Mouse (Mus musculus) monocyte, adult 5-6 weeks (primary cell): Measurements from ENCODE around the gene Loxl3. TPM values are rescaled to one million over a fixed set of nuclear protein-coding genes. Genes with fewer than 3 reads are reported as not detected.
A peak's percentile ranks its signal among the peaks of the same experiment; 100 is the strongest.

Experiments
- ATAC-seq: fragments of 153-309, 156-312 bp; replicated peaks from 2 replicates; pipeline ENCODE4 v1.8.0; 2017; ENCODE audit warnings: mild to moderate bottlenecking; ENCODE audit not compliant: low TSS enrichment, insufficient number of reproducible peaks, severe bottlenecking, poor library complexity, low FRiP score
- total RNA-seq: library from RNA; stranded (forward); fragments of 200-1000, 200-491, 200-594 nt; gene quantifications from 3 replicates; pipeline ENCODE4 v1.2.3, GENCODE M21; 2017

The Loxl3 gene
- total RNA-seq, 1 experiment from 2014 or later: 4.2 TPM

DNA sequence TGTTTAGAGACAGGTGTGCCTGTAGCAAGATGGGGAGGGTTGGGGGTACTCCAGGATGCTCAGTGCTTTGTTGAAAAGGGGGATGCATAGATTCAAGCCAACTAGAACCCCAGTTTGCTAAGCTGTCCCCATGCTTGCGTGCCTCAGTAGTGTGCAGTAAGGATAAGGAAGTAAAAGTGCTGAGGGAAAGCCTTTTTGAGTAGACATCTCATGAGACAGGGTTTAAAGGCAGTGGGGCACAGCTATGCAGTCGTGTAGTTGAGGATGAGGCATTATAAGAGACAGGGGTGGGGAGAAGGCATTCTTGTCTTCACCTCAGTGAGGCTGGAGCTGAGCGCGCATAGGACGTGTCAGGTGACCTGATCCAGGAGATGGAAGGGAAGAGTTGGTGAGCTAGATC, 6.6 kb downstream of the Loxl3 start:
- no peak for ATAC-seq

DNA sequence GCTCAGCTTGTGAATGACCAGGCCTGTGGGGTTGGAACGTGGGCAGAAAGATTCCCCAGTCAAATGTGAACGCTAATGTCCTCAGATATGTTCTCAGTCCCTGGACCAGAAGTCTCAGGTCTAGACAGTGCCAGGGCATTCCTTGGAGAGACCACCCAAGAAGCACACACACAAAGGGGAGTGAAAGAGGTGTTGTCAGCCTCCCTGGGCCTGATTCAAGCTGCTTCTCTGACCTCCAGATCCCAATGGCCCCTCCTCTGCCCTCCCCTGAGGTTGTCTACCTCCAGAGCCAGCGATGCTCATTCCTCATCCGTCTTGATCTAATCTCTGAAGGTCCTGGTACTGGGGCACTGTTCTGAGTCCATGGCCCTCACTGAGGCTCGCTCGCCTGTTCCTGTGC, 9.6 kb downstream of the Loxl3 start:
- ATAC-seq: no peak

DNA sequence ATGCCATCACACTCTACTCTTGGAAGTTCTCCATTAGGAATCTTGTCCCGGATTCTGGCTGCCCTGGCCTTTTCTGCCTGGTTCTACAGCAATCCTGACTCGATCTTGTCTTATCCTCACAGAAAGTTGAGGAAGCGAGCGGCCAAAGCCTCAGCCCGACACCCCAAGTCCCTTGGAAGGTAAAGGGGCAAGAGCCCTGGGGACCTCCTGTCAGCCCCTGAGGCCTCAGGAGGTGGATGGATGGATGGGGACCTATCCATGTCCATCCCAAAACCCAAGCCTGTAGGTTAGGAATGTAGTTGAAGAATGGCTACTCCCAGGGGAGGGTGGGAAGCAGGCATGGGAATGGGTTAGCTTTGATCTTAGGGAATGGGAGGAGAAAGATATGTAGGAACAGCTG, 10.0 kb downstream of the Loxl3 start:
- ATAC-seq: no peak

DNA sequence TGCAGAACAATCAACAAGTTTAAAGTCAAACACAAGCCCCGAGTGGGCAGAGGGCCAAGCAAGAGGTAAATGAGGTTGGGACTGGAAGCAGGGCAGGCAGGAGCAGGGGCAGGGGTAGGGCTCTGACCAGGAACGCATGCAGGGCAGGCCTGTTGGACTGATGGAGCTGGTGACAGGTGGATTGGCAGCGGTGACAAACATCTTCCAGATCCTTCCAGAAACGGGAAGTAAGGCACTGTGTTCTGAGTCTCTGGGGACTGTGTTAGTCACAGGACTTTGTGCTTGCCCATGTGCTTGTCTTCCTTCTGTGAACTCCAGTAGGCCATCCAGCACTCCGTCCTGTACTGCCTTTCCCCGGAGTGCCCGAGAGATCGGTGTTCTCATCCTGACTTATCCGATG, 10.8 kb downstream of the Loxl3 start:
- ATAC-seq: peak; percentile 49

DNA sequence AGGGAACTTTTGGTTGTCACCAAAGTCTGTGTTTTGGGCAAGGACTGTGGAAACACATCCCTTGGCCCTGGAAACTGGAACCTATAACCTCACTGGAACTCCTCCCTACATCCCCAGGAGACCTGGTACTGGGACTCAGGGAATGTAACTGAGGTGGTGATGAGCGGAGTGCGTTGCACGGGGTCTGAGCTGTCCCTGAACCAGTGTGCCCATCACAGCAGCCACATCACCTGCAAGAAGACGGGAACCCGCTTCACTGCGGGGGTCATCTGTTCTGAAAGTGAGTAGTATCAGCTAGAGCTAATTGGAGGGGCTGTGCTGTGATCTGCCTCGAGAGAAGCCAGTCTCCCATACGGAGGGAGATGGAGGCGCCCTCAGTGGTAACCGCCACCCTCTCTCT, 15.4 kb downstream of the Loxl3 start:
- ATAC-seq: no peak

DNA sequence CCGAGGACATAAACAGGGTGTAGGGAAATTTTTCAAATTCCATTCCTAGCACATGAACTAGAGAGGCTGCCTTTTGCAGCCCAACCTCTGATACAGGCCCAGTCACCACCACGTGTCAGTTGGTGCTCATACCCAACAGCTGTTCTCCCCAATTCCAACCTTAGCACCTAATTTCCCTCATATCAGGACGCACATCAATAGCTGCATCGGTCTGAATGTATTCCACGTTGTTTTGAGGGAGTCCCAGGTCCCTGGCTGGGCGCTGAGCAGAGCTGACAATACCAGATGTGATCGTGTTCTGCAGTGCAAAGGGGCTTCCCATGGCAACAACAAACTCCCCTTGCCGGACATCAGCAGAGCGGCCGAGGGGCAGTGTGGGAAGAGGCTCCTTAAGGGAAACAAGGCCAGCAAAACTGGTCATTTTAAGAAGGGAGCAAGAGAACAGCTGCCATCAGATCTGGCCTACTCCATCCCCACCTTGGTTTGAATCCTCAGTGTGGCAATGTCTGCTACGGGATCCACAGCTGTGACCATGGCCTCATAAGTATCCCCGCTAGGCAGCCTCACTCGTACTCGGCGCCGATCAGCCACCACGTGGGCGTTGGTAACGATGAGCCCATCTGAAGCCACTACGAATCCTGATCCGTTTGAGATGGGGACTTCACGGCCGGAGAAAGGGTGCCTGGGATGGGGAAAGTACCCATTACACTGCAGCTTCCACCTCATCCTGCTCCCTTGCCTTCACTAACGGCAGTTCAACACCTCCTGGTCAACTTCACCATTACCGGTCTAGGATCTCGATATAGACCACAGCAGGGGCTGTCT, 19.4 kb downstream of the Loxl3 start:
- peak; percentile 15 for ATAC-seq

DNA sequence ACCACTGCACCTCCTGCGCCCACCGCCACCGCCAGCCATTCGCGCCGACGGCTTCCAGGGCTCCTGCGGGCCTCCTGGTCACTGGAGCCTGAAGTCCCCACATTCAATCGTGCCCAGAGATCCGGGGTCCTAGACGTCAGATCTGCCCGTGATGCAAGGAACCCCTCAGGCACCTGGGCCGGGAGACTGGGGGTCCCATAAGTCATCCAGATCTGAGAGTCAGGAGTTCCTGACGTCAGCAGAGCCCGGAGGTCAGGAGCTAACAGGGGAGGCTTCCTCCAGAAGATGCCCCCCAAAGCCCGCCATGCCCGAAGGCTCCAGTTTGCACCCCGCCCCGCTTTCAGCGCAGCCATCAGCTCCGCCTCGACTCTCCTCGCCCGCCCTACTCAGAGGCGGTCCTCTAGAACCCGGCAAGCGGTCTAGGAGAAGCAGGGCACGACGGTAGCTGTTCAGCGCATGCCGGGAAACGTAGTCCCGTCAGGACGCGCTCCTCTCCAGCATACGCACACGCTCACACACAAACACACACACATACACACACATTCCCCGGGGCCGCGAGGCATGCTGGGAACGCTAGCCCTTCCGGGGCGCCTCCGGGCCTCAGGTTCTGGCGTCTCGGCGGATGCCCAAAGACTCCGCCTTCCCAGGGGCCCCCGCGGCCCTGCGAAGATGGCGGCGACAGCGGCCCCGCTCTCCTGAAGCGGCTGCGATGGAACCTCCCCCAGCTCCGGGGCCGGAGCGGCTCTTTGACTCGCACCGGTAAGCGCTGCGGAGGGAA, 20.3 kb downstream of the Loxl3 start, which contains the start of gene Aup1:
Aup1 (plus strand) TSS at position 448 of the 778 bp plus-strand sequence.
- peak; percentile 93 for ATAC-seq

DNA sequence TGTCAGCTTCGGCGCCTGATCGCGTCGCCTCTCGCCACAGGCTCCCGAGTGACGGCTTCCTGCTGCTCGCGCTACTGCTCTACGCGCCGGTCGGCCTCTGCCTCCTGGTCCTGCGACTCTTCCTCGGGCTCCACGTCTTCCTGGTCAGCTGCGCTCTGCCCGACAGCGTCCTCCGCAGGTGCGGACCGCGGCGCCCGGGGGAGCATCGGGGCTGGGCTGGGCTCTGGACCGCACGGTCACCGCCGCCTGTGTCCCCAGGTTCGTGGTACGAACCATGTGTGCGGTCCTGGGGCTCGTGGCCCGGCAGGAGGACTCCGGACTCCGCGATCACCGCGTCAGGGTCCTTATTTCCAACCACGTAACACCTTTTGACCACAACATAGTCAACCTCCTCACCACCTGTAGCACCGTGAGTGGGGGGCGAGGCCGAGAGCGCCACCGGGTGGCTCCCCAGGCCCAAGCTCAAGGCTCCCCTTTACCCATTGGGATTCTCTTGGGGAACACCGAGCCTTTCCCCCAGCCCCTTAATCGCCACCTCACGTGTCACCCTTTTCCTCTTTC, 21.0 kb downstream of the Loxl3 start, which contains the start of gene Htra2:
Htra2 (minus strand) TSS at position 403 of the 561 bp plus-strand sequence.
- ATAC-seq: no peak

DNA sequence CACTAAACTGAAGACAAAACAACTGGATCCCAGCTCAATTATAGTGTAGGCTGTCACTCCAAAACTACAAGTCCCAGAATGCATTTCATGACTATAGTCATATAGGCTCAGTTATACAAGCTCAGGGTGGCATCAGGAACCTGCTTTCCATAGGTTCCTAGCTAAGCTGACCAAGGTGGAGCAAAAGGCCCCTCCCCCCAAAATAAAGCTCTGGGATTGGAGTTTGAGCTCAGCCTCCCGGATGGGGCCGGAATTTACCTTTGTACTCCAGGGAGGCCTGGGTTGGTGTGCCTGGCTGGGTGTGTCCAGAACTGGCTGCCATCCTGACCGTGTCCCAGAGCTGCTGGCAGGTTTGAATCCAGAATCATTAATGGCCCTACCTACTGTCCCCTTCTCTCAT, 23.8 kb downstream of the Loxl3 start, which contains the start of gene Dqx1:
Dqx1 (plus strand) TSS at position 55 of the 400 bp plus-strand sequence.
- no peak for ATAC-seq

DNA sequence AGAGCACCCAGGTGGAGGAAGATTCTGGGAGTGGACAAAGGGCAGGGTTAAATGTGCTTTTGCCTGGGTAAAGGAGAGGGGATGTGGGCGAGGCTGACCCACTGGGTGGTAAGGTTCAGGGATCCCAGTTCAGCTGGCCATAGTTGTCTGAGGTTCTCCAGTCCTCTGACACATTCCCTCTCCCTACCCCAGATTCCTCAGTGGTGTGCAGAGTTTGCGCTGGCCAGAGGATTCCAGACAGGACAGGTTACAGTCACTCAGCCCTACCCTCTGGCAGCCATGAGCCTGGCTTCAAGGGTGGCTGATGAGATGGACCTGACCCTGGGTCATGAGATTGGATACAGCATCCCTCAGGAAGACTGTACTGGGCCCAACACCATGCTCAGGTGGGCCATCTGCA, 24.8 kb downstream of the Loxl3 start:
- no peak for ATAC-seq

DNA sequence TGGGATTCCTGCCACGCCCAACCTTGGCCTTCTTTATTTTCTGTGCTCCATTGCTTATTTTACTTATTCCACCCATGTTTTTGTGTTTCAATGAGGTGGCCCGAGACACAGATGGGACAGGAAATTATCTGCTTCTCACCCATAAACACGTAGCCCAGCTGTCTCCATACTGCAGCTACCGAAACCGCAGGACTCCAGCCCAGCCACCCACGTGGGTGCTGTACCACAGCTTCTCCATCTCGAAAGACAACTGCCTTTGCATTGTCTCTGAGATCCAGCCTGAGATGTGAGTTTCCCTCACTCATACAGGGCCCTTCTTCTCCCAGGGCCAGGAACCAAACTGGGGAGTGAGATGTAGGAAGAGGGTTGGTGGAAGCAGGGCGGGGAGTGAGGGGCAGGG, 32.0 kb downstream of the Loxl3 start:
- no peak for ATAC-seq

DNA sequence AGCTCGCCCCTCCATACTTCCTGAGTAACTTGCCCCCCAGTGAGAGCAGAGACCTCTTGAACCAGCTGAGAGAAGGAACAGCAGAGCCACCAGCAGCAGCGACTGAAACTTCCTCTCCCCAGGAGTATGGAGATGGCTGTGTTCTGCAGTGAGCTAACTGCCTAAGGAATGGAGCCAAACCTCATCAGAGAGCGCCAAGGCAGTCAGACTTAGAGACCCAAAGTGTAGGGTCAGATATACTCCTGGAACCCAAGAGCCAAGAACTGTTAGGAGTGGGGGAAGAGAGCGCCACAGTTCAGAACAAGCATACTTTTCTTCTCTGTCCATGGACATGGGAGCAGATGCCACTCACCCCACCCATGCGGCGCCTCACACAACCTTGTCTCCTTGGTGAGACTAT, 32.5 kb downstream of the Loxl3 start:
- no peak for ATAC-seq

DNA sequence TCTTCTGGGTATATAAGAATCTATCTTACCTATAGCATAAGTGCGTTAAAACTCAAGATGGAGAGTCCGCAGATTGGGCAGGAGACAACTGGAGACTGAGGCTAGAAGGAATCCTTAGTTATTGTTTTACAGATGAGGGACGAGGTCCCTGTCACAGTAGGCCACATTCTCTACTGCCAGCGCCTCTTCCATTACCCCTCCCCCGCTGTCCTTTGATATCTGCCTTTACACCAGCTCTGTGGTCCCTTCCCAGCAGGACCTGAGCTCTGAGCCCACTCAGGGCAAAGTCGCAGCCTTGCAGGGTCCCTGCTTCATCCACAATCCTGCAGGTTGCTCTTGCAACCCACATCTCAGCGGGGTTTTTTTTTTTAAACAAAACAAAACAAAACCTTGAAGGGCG, 34.2 kb downstream of the Loxl3 start:
- ATAC-seq: no peak

DNA sequence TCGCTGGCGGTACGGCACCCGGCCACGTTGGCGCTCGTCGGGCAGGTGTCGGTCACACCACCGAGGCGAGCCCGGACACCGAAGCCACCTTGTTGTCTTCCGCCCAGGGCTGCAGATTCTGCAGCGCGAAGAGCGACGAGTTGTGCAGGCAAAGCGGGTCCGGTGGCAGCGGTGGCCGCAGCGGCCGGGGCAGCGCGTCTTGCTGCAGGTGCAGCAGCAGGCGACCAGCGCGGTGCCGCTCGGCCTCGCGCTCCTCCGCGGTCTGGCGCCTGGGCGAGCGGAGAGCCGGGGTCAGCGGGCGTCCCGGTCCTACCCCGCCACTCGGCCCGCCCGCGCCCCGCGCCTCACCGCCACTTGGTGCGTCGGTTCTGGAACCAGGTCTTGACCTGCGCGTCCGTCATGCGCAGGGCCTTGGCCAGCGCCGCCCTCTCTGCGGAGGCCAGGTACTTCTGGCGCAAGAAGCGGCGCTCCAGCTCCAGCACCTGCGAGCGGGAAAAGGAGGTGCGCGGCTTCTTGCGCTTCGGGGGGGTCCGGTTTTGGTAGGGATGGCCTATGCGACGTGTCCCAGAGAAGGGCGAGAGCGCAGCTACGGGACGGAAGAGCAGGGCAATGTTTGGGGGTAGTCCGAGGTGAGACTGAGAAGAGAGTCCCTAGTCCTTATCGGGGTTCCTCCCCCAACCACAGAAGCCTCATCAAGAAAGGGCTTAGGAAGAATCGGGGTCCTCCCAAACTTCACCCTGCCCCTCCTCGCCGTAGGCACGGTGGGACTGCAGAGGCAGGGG, 34.9 kb downstream of the Loxl3 start:
- ATAC-seq: no peak

DNA sequence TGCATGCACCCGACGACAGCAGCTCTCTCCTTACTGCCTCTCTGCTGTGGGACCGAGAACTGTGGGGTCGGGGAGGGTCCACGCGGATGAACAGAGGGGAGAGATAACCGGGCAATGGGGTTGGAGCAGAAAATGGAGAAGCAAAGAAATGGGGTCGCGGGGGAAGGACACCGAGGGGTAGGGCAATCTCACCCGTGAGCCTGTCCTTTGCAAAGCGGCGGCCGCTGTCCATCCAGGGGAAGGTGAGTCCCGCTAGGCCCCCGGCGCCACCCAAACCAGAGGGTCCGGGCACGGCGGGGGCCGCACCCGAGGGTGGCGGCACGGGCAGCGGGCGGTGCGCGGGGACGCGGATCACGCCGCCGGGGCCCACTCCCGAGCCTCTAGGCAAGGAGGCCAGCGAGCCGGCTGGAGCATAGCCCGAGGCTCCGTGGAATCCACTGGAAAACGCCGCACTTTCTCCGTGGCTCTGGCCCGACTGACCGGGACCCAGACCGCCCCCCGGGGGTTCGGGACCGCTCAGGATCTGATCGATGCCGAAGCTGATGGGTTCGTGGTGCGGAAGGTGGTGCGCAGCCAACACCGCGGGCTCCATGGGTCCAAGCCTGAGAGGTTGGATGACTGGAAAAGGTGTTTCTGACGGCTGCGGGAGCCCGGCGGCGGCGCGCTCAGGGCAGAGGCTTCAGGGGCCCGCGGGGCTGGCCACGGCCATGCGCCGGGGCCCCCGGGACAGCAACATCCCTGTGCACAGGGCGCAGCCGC, 35.7 kb downstream of the Loxl3 start:
- ATAC-seq: no peak

DNA sequence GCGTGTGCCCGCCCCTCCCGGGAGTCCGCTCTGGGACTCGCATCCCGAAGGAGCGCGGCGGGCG, 36.1 kb downstream of the Loxl3 start, which contains the start of gene Tlx2:
Tlx2 (minus strand) TSS at position 47 of the 64 bp plus-strand sequence.
- no peak for ATAC-seq

DNA sequence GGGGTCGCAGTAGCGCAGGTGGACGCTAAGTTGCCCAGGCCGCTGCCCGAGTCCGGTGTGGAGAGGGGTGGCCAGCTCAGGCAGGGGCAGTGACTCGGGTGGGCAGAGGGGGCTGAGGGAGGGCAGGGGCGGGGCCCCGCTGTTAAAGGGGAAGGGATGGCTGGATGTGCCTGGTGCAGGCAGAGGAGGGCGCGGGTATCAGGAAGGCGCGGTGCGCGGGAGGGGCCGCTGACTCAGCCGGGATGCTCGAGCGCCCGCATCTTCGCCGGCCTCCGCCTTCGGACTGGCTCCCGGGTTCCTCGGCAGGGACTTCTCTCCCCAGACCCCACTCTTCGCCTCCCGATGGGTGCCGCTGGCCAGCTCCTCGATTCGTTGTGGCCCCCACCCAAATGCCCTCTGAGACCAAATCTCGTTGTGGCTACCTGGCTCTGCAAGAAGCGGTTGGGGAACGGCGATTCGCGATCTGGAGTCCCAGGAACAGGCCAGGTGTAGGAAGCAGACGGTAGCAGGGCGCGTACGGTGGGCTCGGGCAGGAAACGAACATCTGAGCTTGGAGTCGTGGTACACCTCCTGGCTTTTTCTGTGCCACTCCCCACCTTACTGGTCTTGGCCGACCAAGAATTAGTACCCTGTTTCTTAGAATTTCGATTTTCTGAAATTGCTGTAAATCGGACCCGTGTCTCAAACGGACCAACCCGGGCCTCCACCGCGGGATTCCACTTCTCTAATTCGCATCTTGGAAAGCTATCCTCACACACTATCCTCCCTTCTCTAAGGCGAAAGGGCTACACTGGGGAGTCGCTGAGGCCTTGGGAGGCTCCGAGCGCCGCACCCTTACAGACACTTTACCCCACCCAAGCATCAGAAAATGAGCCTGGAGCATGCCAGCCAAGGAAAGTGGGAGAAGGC, 36.6 kb downstream of the Loxl3 start:
- no peak for ATAC-seq

DNA sequence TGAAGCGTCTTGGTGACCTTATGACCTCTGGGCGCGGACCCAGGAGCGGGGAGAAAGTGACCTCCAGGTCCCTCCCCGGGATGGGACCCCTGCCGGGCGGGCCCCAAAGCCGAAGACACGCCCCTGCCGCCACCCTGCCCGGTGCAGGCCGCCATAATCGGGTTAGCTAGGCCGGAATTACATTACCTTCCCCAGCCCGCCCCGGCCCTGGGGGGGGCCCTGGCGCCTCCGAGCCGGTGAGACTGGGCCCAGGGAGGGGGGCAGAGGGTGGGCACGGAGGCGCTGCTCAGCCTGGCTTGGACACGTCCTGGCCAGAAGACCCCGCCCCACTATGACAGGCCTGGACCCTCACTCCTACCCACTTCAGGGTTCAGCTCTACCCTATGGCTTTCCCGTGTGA, 37.2 kb downstream of the Loxl3 start:
- no peak for ATAC-seq
